Mouse (Mus musculus) lung, adult 2 months (tissue): ENCODE measurements around the gene Ccdc194. TPM values are rescaled to one million over a fixed set of nuclear protein-coding genes. Genes with fewer than 3 reads are reported as not detected.
"Not testable (repeated sequence)": the region's sequence is repeated elsewhere in the genome, so short reads cannot be mapped to it uniquely, and the experiment has no call there.

Experiments used
- DNase-seq: peaks from one replicate; pipeline ENCODE4 v3.0.0; 2022
- H3K4me1 ChIP-seq: fragments of 200-500 bp; 2 replicates; pipeline ENCODE4 v1.6.1; 2011; ENCODE audit warnings: low read length; ENCODE audit not compliant: control insufficient read depth, insufficient read depth
- H3K4me3 ChIP-seq: fragments of 200-500 bp; replicated peaks from 2 replicates; pipeline ENCODE3; 2011; ENCODE audit warnings: low read depth, mild to moderate bottlenecking, control low read depth, low read length; ENCODE audit errors: extremely low read depth
- CTCF ChIP-seq: fragments of 200-500 bp; IDR thresholded peaks from 2 replicates; pipeline ENCODE4 v1.5.1; 2011; ENCODE audit warnings: mild to moderate bottlenecking, low read length, control low read depth; ENCODE audit not compliant: insufficient read depth
- POLR2A ChIP-seq: fragments of 200-500 bp; IDR thresholded peaks from 2 replicates; pipeline ENCODE4 v1.6.1; 2011; ENCODE audit warnings: low read depth, mild to moderate bottlenecking, control low read depth, low read length, borderline replicate concordance; ENCODE audit errors: extremely low read depth
- WGBS: fragments of 180-500 bp; shearing (Covaris S2); methylation state at CpG from one replicate; pipeline ENCODE4 v1.1.7; 2018; 5-methylcytosine and 5-hydroxymethylcytosine counted together
- polyA plus RNA-seq: library from polyadenylated mRNA; depleted of rRNA; stranded (reverse); fragments of >200 nt; gene quantifications from 2 replicates; pipeline ENCODE4 v1.2.3, GENCODE M21; 2012

The Ccdc194 gene
- polyA plus RNA-seq, 1 experiment = 0.49 TPM

GRCm38 (mm10) chr8:71530735-71531467 is 5.4 kb upstream of the Ccdc194 start:
- not testable (repeated sequence) for H3K4me3 ChIP-seq, DNase-seq, H3K4me1 ChIP-seq
- peak; percentile 54 for TF ChIP-seq CTCF
- WGBS = 80% methylated on average over 8 of the region's 12 CpGs

- Histone ChIP-seq H3K4me3 (no peak overlapping the region), H3K4me1 (peaks cover 8% of the 10 kb centered on the region)
- no peak for DNase-seq
- WGBS = 31% methylated on average over 11 of the region's 11 CpGs
- TF ChIP-seq CTCF (no peak), POLR2A (peak; percentile 44; the same call in 1 of the 2 replicates)
Observed at GRCm38 (mm10) chr8:71528362-71529073, 3.0 kb upstream of the Ccdc194 start.

DNA sequence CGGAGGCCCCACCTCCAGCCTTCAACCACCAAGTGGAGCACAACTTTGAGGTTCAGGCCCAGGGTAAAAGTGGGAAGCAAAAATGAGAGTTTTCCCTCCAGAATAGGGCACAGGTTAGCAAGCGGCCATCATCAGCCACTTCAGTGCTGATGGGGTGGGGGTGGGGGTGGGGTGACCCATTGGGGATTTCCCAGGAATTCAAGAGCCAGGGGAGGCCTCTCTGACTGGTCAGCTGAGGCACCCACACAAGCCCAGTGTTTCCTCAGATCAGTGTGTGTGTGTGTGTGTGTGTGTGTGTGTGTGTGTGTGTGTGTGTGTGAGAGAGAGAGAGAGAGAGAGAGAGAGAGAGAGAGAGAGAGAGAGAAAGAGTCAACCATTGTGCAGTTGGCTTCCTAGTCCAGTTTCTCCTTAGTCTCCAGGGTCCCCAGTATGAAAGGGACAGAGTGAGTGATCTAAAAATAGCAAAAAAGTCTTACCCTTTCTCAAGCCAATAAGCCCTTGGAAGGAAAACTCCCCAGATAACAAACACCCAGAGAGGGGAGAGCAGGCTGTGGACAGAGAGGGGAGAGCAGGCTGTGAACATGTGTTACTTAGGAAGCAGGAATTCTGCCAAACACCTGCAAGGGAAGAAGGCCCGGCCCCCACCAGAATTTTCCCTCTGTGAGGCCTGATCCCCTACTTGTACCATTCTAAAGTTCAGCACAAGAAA is 1.8 kb upstream of the Ccdc194 start:
- peaks cover 8% of the 10 kb centered on the region for H3K4me1 ChIP-seq
- H3K4me3 ChIP-seq = no peak overlapping the region
- 57% methylated on average over 3 of the region's 3 CpGs for WGBS
- no peak for DNase-seq
- TF ChIP-seq POLR2A = no peak
- TF ChIP-seq CTCF = no peak

DNA sequence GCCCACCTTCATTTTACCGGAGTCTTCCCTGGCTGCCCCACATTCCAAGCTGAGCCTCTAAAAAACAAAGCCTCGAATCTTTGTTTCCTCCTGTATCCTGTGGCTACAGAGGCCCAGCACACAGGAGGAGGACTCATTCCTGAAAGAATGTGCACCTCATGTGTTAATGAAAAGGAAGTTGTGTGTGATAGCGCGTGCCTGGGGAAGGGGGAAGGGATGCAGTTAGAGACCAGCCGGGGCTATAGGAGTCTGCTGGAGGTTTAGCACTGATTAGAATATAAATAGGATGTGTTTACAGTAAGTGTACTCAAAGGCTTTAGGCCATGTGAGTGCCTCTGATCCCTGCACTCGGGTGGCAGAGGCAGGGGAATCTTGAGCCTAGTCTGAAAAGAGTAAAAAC is 761 bp upstream of the Ccdc194 start:
- 31% methylated on average over 6 of the region's 6 CpGs for WGBS
- no peak for DNase-seq
- Histone ChIP-seq H3K4me3 (no peak overlapping the region), H3K4me1 (peaks cover 10% of the 10 kb centered on the region)
- TF ChIP-seq CTCF (no peak), POLR2A (no peak)

GRCm38 (mm10) chr8:71521634-71522033 is 3.9 kb downstream of the Ccdc194 start:
- 7% methylated on average over 17 of the region's 17 CpGs for WGBS
- TF ChIP-seq POLR2A (no peak), CTCF (peak; percentile 88)
- Histone ChIP-seq H3K4me3 (no peak overlapping the region), H3K4me1 (peaks cover 8% of the 10 kb centered on the region; the same call in 1 of the 2 replicates)
- peak; percentile 97 for DNase-seq

- not testable (repeated sequence) for H3K4me3 ChIP-seq, H3K4me1 ChIP-seq
- DNase-seq = peak; percentile 42
- TF ChIP-seq CTCF = peak; percentile 75
- 25% methylated on average over 10 of the region's 10 CpGs for WGBS
Observed at GRCm38 (mm10) chr8:71519037-71519825, 6.3 kb downstream of the Ccdc194 start.

- TF ChIP-seq CTCF (no peak), POLR2A (no peak)
Observed at GRCm38 (mm10) chr8:71516786-71517185, 8.7 kb downstream of the Ccdc194 start.

DNA sequence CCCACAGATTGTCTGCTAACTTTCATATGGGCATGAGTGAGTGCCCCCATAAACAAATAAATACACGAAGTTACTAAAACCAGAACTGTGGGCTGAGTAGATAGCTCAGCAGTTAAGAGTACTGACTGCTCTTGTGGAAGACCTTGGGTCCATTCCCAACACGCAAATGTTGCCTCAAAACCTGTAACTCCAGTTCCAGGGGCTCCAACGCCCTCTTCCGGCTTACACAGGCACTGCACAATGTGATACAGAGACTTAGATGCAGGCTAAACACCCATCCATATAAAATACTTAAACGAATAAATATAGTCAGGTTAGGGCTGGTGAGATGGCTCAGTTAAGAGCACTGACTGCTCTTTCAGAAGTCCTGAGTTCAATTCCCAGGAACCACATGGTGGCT is 10.5 kb downstream of the Ccdc194 start:
- DNase-seq = no peak
- WGBS = 78% methylated on average over 5 of the region's 5 CpGs
- Histone ChIP-seq H3K4me3 (no peak overlapping the region), H3K4me1 (peaks cover 8% of the 10 kb centered on the region)
- TF ChIP-seq CTCF (no peak), POLR2A (no peak)

More at GRCm38 (mm10) chr8:71516786-71517185, 8.7 kb downstream of the Ccdc194 start:
- no peak overlapping the region for H3K4me3 ChIP-seq
- 13% methylated on average over 6 of the region's 6 CpGs for WGBS
- peaks cover 10% of the 10 kb centered on the region for H3K4me1 ChIP-seq
- DNase-seq = no peak
